Mouse (Mus musculus): ENCODE measurements at regions not wholly inside any gene's neighbourhood (a gene's known extent, or its start where the extent isn't known, plus 50 kb on each side); places are given as distances from the start of the nearest gene placed in this dataset.
"Not testable (repeated sequence)": the region's sequence is repeated elsewhere in the genome, so short reads cannot be mapped to it uniquely, and the experiment has no call there.

DNA sequence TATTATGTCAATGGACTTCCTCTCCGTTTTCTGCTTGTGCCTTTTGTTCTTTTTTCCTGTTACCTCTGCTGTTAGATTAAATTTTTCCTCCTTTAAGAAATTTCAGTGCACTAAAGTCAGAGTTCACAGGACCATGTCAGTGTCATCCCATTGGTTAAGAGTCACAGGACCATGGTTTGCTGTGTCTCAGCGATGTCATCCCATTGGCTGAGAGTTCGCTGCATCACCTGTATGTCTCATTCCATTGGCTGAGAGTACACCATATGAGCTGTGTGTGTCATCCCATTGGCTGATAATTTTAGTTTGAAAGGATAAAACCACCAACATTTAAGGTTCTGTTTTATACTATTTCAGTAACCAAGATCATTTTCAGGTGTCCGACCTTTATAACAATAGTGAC, 50.7 kb upstream of the Jade1 start:
- DNase-seq = no peak

DNA sequence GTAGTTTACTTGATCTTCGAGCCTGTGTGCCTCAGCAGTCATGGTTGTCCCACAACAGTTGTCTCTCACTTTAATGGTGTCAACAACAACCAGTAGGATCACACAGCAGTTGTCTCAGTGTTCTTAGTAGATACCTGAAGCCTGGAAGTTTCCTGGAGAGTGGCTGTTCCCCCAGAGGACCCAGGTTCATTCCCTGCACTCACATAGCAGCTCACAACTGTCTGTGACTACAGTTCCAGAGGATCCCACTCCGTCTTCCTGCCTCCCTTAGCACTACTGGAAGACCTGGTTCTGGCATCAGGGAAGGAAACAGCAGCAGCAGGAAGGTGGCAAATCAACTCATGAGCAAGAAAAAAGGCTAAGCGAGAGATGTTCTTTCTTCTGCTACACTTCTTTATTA, 53.4 kb upstream of the Jade1 start:
- DNase-seq = no peak

DNA sequence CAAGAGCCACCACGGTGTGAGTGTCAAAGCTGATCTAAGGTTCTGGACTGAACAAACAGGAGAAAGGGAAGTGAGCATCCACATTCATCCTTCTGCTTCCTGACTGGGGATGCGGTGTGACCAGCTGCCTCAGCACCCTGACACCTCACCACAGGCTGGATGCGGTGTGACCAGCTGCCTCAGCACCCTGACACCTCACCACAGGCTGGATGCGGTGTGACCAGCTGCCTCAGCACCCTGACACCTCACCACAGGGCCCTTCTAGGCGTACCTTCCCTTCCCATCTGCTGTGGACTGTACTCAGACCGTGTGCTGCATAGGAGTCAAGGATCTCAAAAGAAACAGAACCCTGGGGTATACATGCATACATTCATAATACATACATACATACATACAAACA, 53.9 kb upstream of the Jade1 start:
- not testable (repeated sequence) for DNase-seq

- DNase-seq = no peak
Observed at GRCm38 (mm10) chr3:41501124-41501523, 54.4 kb upstream of the Jade1 start.

DNA sequence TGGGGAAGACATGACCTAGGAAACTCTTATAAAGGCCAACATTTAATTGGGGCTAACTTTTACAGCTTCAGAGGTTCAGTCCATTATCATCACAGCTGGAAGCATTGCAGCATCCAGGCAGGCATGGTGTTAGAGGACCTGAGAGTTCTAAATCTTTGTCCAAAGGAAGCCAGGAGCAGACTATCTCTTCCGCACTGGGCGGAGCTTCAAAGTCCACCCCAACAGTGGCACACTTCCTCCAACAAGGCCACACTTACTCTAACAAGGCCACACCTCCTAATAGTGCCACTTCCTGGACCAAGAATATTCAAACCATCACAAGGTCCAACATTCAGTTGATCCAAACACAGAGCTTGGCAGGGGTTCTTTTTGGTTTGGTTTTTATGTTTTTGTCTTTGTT, 55.9 kb upstream of the Jade1 start:
- DNase-seq = no peak

DNA sequence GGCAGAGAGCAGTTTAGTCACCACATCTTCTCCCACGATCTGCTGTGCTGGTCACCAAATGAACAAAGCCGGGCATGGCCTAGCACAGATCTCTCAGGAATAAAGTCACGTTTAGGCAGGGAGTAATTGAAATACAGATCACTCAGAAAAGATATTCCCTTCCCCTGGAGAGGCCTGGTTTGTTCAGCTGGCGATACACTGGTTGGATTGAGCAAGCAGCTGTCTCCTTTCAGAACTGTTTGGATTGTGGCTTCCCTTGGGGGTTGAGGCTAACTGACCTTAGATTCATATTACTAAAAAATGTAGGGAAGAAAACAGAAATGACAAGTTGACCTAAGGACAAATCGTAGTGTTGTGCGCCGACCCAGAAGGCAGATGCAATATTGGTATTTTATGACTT, 56.7 kb upstream of the Jade1 start:
- no peak for DNase-seq

DNA sequence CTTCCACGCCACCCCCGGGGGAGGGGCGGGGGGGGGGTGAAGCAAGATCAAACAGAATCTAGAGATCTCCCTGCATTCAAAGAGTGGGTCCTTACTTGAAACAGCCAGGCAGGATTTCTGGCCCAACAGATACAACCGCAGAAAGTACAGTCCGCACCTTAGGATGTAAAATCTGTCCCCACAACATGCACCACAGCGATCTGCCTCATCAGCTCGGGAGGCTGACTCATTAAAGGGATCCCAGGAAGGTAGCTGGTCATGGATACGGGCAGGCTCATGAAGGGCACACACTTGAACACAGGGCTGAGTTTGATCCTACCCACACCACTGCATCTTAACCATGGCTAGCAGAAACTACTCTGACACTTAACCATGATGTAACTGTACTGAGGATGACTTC, 57.8 kb upstream of the Jade1 start:
- DNase-seq = no peak

DNA sequence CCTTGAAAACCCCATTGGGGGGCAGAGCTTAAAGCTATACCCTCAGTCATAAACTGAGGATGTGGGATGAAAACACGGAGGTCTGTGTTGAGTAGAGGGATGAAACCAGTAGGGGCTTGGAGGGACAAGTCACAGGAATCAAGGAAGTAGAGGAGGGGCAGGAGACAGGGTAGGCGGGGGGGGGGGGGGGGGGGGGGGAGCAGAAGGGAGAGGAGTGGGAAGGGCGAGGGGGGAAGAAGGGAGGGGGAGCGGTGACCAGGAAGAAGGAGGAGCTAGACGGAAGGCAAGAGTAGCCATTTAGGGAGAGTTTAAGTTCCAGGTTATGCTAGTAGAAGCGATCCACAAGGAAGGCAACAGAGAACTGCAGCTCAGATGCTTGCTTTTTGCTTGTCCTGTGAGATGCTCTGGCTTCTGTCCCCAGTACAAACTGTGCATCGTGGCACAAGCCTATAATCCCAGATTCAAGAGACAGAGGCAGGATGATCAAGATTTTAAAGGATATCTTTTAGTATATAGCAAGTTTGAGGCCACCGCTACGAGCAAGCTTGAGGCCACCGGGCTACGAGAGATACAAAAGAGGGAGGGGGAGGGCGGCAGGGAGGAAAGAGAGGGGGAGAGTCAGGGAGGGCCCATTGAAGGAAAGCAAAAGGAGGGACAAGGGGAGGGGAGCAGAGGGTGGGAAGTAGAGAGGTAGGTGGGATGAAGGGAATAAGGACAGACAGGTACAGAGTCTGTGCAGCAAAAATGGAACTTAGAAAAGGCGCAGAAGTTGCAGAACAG, 58.4 kb upstream of the Jade1 start:
- DNase-seq = no peak

- no peak for DNase-seq
Observed at GRCm38 (mm10) chr3:41495893-41496292, 59.6 kb upstream of the Jade1 start.

DNA sequence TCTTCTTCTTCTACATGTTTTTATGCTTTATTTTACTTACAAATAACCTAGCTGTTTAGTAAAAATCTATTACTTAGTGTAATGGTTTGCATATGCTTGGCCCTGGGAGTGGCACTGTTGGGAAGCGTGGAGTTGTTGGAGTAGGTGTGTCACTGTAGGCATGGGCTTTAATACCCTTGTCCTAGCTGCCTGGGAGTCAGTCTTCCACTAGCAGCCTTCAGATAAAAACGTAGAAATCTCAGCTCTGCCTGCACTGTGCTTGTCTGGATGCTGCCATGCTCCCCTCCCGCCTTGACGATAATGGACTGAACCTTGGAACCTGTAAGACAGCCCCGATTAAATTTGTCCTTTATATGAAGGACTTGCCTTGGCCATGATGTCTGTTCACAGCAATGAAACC, 60.4 kb upstream of the Jade1 start:
- no peak for DNase-seq

DNA sequence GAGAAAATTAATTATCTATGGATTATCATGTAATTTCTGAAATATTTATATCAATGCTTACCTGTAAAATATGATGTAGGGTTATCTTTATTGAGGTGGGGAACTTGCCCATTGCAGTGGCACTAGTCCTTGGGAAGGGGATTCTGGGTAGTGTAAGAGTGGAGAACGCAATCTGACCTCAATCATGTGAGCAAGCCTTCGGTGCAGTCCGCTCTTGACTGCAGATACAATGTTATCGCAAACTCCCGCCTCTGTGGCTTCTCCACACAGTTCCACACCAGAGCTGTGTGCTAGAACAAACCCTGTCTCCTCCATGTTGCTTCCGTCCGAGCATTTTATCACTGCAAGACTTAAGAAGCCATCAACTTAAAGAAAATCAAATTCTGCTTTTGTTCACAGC, 62.1 kb upstream of the Jade1 start:
- no peak for DNase-seq

- DNase-seq = no peak
Observed at GRCm38 (mm10) chr3:41492727-41493392, 62.7 kb upstream of the Jade1 start.

GRCm38 (mm10) chr3:41492031-41492726, 63.4 kb upstream of the Jade1 start:
- DNase-seq = no peak

DNA sequence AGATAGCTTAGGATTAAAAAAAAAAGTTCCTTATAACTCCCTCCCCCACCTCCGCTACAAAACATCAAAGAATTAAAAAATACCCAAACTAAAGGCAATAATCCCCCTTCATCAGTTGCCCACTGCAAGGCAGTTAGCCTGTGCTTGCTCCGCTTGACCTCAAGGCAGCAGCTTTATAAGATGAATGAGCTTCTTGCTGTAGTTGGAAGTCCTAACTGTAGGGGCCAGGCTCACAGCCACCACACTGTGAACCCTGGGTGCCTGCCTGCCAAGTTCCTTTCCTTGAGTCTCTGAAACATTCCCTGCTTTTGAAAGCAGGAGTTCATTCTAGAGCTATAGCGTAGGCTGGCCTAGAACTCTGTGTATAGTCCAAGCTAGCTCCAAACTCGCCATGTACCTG, 64.3 kb upstream of the Jade1 start:
- DNase-seq = no peak

DNA sequence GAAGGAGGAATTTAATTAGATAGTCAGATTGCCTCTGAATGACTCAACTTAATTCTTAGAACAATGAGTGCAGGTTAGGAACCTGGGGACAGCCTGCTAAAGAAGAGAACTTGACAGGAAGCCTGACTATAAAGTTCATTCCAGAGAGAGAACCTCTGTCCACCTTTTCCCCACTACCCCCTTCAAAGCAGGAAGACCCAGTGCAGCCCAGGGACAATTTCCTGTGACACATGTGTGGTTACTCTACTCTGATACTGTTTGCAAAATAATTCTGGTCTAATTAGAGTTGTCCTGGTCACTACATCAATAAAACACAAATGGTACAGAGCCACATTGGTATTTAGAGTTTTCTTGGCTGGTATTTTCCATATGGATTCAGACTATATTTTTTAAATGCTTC, 65.5 kb upstream of the Jade1 start:
- no peak for DNase-seq

GRCm38 (mm10) chr3:41489571-41489970, 66.0 kb upstream of the Jade1 start:
- DNase-seq = no peak

- DNase-seq = no peak
Observed at GRCm38 (mm10) chr3:41488229-41488774, 67.2 kb upstream of the Jade1 start.

DNA sequence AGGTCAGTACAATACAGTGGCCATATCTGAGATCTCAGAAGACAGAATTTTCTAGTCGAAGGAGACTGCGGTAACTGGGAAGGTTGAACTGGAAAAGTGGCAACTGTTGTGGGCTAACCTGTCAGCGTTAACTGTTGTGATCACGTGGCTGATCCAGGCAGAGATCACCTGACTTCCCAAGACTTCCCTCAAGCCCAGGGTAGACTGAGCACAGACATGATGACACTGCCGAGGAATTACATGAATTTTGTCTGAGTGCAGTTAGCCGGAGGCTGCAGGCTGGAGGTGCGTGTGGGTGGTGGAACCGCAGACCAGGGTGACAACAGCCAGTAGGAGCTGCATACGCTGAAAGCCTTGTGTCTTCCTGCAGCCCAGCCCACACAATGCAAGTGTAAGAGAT, 70.6 kb upstream of the Jade1 start:
- DNase-seq = no peak

GRCm38 (mm10) chr3:41483582-41483981, 71.9 kb upstream of the Jade1 start:
- DNase-seq = no peak

DNA sequence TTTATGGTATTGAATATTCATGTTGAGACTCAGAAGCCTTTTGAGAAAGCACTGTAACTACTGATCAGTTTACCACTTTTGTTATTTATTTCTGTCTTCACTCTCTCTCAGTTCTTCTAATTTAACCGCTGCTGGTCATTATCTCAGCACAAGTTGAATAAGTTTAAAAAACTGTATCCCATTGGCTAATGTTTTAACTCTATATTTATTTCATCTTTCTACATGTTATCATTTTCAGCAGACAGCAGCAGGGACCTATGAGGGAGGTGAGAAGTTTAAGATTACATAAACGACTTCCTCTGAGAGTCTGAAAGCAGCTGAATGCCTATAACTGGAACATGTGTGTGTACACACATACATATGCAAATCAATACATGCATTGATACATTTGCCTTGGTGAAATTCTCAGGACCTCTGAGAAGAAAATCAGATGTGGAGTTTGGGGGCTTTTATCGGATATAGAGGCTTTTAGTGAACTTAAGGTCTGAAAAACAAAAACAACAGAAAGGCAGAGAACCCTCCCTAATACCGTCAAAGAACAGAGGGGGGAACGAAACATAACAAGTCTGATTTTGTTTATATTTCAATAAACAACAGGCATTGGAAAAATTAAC, 72.5 kb upstream of the Jade1 start:
- no peak for DNase-seq

DNA sequence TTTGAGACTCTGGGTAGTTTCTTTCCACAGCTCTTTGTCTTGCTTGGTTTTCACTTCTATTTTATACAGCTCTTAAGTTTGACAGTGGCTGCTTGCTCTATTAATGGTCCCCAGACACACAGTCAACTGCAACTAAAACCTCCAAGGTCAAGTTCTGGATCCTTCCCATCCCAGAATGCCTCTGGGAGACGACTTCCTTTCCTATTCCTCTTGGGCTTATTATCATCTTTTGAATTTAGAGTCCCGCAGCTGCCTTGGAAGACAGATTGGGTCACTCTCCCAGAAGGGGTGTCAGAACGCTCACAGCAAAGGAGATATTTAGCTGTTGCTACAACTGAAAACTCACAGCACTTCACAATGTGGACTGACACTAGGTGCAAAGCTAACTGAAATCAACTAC, 75.3 kb upstream of the Jade1 start:
- no peak for DNase-seq

DNA sequence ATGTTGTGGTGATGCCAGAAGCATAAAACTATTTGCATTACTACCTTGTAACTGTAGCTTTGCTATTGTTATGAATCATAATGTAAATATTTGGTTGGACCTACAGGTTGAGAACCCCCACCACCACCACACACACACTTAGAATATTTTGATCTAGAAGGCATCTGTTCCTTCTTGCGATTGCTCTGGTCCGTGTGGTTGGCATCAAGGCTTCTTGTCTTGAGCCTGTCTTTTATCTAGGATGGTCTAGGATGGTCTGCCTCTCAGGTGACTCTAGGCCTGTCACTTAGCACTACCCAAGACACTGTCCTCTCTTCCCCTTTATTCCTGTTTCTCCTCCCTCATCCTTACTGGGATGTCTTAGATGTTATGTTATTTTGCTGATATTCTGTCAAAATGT, 76.6 kb upstream of the Jade1 start:
- DNase-seq = no peak

GRCm38 (mm10) chr3:41476516-41476915, 79.0 kb upstream of the Jade1 start:
- DNase-seq = no peak

All from right cerebral cortex, postnatal 14 days (tissue).